Mouse (Mus musculus): ENCODE measurements at regions not wholly inside any gene's neighbourhood (a gene's known extent, or its start where the extent isn't known, plus 50 kb on each side); places are given as distances from the start of the nearest gene placed in this dataset.
A peak's percentile ranks its signal among the peaks of the same experiment; 100 is the strongest.
"Not testable (repeated sequence)": the region's sequence is repeated elsewhere in the genome, so short reads cannot be mapped to it uniquely, and the experiment has no call there.

DNA sequence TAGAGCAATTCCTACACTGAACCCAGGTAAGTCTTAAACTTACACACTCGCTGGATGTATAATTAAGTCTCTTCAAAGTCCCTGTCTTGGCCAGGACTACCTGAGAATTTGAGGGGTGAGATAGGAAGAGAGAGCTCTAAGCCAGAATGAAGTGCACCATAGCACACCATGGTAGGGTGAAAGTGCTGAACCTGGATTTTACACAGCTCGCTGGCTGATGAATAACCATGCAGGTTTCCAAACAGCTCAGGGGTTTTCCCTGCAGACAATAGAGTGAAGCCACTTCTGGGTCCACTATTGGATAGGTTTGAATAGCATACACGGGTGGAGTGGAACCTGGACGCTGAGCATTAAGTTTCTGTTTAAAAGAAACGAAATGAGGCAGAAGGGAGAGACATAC is 180.7 kb upstream of the Plxna2 start:
- DNase-seq (ENCODE audit: low spot score in 2 of 2): no peak

DNA sequence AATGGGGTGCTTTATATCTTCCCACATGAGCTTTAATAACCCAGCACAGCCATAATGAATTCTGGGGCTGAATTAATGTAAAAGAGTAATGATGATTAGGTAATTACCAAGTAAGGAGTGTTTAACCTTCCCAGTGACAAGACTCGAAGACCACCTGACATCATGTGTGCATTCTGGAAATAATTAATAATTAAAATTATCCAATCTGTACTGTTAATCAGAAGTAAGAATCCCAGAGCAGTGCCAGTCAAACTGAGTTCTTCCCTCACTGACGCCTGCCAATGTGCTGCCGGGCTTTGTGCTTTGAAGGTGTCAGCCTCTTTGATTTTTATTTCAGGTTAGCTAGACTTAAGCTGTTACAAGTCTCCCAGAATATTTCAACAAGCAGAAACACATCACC is 183.0 kb upstream of the Plxna2 start:
- no peak for DNase-seq (ENCODE audit: low spot score in 2 of 2)

DNA sequence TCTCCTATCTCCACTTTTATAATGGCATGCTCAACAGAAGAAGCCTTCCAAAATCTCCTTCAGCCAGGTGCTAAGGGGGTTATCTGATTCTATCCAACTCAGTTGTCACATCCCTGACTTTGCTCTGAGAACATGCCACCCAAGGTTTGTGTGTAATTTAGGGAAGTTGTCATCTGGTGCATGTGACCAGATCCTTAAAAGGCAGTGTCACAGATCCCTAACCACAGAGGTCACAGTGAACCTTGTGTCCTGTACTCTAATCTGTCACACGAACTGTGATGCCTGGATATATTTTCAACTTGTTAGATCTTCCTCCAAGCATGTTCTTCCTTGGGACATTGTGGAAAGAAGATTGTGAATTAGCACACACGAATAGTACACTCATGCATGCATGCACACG is 189.4 kb upstream of the Plxna2 start:
- DNase-seq (ENCODE audit: low spot score in 2 of 2): no peak

- DNase-seq (ENCODE audit: low spot score in 2 of 2): no peak
Observed at GRCm38 (mm10) chr1:194426293-194426692, 191.7 kb upstream of the Plxna2 start.

GRCm38 (mm10) chr1:194424201-194424600 is 193.8 kb upstream of the Plxna2 start:
- no peak for DNase-seq (ENCODE audit: low spot score in 2 of 2)

GRCm38 (mm10) chr1:194412193-194412592 is 205.8 kb upstream of the Plxna2 start:
- DNase-seq (ENCODE audit: low spot score in 2 of 2): no peak

- DNase-seq (ENCODE audit: low spot score in 2 of 2): no peak
Observed at GRCm38 (mm10) chr1:194411788-194412187, 206.2 kb upstream of the Plxna2 start.

- no peak for DNase-seq (ENCODE audit: low spot score in 2 of 2)
Observed at GRCm38 (mm10) chr1:194399281-194399680, 218.7 kb upstream of the Plxna2 start.

GRCm38 (mm10) chr1:194396754-194397460 is 221.1 kb upstream of the Plxna2 start:
- DNase-seq (ENCODE audit: low spot score in 2 of 2): no peak

- no peak for DNase-seq (ENCODE audit: low spot score in 2 of 2)
Observed at GRCm38 (mm10) chr1:194393720-194394119, 224.3 kb upstream of the Plxna2 start.

DNA sequence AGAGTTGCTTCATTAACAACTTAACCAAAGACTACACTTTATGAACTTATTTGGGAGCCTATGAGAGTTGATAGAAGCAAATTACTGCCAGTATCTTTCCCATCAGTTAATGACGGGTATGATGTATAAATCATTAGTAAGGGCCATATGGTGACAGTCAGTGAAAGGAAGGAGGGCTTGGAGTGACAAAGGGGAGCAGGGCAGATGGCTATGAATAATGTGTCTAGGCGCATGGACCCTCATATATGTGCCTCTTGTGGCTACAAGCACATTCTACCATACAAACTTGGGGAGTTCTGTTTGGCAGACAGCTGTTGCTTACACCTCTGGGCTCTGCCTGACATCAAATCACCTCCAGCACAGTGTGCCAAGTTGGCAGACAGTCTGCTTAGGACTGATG is 227.8 kb upstream of the Plxna2 start:
- no peak for DNase-seq (ENCODE audit: low spot score in 2 of 2)

DNA sequence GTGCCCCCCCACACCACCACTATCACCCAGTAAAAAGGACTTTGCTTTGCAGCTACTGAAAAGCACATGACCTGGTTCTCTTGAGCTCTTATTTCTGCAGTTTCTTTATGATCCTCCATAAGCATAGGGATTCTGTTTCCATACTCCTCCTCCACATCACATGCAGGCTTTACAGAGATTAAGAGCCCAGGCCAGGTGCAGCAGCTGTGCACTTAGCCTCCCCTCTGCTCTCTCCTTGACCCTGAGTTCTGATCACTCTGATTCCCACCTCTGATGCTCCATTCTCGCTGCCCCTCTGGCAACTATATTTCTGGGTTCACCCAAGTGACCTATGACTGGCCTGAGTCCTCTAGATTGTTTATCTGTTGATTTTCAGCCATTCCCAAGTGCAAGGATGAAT is 239.9 kb upstream of the Plxna2 start:
- DNase-seq (ENCODE audit: low spot score in 2 of 2): no peak

DNA sequence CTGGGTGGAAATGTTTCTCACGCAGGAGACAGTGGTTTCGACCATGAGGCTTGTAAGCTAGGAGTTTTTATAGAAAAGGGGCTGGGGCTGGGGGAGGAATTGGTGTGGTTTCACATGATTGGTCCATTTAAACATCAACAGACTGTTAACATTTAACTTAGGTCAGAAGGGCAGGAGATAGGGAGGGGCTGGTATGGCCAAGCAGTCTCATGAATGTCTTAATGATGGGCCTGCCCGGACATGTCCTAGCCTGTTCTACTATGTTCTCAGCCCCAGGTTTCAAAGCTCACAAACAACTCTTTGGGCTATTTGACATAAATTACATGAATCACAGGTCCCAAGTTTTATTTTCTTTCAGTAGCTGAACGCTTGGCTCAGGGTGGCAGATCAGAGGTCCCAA is 244.5 kb upstream of the Plxna2 start:
- DNase-seq (ENCODE audit: low spot score in 2 of 2): not testable (repeated sequence)

GRCm38 (mm10) chr1:194363917-194364316 is 254.1 kb upstream of the Plxna2 start:
- DNase-seq (ENCODE audit: low spot score in 2 of 2): no peak

- no peak for DNase-seq (ENCODE audit: low spot score in 2 of 2)
Observed at GRCm38 (mm10) chr1:194363129-194363768, 254.8 kb upstream of the Plxna2 start.

- no peak for DNase-seq (ENCODE audit: low spot score in 2 of 2)
Observed at GRCm38 (mm10) chr1:194362298-194362697, 255.7 kb upstream of the Plxna2 start.

DNA sequence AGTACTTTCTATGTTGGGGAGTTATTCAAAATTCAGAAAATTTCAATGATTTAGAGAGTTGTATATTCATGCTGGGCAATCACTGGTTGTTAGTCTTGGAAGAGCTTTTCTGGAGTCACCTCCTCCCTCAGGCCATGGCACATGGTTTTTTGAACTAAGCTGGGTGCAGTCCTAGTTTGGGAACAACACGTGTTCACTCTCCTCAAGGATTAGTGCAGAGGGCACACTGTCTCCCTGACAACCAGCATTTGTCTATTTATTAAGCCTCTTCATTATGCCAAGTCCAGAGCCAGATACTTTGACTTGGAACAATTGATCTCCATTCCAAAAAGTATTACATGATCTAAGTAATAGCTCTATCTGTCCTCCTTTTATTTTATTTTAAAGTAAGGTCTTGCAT is 256.7 kb upstream of the Plxna2 start:
- DNase-seq (ENCODE audit: low spot score in 2 of 2): peak in 1 of 2 experiments; percentile 12

DNA sequence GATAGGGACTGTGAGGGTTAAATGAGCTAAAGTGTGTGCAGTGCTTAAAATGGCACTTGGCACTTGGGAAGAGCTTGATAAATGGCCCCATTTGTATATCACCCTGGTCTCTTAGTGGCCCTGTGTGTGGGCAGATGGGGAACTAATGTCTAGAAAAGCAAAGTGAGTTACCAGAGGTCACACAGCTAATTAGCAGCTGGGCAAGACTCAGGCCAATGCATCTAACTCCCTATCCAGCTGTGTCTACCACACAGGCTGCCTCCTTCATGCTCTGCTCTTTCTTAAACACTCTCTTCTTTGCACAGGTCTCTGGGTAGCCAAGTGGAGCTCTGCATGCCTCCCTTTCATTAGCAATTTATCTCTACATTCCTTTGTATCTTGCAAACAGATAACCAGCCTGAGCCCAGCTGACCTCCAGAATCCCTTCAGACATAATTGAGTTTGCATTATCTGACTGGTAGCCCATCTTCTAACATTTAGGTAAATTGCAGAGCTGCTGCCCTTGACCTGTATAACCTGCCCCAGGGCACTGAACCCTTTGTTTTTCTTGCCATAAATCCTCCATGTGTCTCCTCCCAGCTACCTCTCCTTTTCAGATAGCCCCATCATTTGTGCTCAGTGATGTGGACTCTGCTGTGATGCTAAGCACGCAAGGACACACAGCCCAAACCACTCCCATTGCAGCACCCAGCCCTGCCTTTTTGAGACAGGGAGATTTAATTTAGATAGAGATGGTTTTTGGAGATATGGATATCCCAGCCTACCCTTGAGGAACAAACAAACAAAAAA is 263.5 kb upstream of the Plxna2 start:
- no peak for DNase-seq (ENCODE audit: low spot score in 2 of 2)

- no peak for DNase-seq (ENCODE audit: low spot score in 2 of 2)
Observed at GRCm38 (mm10) chr1:194345304-194346033, 272.5 kb upstream of the Plxna2 start.

DNA sequence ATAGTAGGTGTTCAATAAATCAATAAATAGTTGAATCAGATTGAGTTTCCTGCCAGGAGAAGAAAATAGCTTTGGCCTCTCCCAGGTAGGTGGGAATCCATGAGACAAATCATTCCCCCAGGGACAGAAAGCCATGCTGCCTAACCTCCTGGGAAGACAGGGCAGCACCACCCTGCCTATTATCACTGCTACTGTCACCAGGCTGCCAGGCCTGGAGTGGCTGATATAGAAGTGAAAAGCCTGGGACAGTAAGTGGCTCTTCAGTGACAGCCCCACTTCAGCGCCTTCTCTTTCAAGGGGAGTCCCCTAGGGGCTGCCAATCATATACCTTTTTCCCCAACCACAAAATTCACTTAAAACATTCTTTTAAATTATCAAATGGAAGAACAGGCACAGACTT is 275.4 kb upstream of the Plxna2 start:
- DNase-seq (ENCODE audit: low spot score in 2 of 2): no peak

DNA sequence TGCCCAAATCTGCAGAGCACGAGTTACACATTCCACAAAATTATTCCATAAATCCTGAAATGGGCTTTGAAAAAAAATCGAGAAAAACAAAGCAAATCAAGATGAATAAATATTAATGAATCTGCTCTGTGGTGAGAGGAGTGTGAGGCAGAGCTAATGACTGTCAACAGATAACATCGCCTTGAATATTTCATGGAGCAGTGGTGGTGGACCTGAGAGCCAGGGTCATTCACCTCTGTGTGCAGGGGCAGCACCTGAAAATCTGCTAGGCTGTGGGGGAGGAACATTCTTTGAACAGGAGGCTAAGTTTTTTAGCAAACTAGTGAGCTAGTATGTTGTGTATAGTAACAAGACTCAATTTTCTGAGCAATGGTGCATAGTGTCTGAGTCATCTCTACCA is 276.3 kb upstream of the Plxna2 start:
- no peak for DNase-seq (ENCODE audit: low spot score in 2 of 2)

Measured in frontal cortex, postnatal 36 days (tissue).